Mouse (Mus musculus): ENCODE results near the gene Slc25a39.
"Not testable (repeated sequence)": the region's sequence is repeated elsewhere in the genome, so short reads cannot be mapped to it uniquely, and the experiment has no call there.

Gene Slc25a39

DNA sequence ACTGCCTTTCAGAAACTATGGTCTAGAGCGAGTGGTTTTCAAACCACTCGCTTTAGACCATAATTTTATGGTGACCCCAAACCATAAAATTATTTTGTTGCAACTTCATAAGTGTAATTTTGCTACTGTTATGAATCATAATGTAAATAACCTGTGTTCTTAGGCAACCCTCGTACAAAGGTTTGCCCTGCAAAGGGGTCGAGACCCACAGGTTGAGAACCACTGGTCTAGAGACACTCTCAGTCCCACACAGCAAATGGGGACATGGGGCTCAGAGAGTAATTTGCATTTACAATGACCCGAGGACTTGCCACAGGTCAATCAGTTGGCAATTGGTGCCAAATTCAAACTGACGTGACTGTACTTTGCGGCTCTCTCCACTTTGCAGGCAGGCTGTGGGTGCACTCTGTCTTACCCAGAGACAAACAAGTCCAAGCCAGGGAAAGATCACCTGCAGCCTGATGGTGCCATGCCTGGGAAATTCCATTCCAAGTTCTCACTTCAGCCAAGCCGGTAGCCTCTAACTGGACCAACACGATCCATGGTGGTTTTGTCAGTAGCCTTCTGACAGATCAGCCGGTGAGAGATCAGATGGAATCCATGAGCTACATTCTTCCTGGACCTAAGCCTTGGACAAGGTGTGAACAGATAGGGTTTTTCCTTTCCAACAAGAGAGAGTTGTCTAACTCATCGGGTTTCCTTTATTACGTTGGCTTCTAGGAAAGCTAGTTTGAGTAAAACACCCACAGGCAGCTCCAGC, 35.6 kb downstream of the Slc25a39 start:
- DNase-seq (ENCODE audit: low spot score) = no peak

DNA sequence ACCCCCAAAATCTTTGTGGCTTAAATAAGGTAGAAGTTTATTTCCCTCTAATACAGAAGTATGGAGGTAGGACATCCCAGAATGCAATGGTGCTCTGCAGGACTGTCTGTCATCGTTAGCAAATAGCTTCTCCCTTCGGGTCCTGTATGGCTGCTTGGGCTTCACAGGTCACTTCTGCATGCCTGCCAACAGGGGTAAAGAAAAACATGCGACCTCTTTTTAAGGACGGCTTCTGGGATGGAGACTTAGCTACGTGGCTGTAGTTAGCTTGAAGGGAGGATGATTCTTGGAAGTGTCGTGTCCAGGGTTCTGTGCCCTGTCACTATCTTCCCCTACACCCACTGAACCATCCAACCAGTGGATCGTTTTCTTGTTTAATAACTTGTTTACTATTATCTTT, 37.5 kb downstream of the Slc25a39 start:
- no peak for DNase-seq (ENCODE audit: low spot score)

DNA sequence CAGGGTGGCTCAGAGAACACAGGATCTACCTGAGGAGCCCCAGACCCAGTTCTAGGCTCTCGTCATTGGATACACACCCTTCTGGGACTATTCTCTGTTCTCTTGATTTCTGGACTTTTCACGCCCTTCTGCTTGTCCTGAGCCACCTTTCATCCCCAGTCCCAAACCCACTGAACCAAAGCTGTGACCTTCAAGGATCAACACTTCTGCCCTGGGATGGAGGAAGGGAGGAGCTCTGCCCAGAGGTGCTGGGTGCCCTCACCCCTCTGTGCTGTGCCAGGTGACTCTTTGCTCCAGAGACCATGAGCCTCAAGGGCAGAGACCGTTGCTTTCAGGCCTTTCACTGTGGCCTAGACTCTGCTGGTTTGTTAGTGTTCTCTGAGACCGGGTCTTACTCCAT, 38.5 kb downstream of the Slc25a39 start:
- DNase-seq (ENCODE audit: low spot score) = no peak

DNA sequence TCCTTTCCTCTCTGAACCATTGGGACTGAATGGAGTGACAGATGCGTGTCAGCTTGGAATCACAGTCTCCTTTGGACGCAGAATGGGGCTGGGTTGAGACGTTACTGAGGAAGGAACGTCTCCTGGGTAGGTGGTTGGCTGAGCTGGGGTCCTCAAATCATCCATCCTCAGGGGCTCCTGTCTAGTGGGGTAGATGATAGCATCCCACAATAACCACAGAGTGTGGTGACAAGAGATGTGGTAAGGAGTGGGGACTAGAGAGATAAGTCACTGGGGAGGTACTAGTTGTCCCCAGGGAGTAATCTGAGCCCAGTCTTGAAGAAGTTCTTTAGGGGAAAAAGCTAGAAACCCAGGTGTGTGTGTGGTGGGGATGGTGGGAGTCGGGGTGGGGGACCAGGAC, 39.4 kb downstream of the Slc25a39 start:
- no peak for DNase-seq (ENCODE audit: low spot score)

GRCm38 (mm10) chr11:102367504-102368280, 40.1 kb downstream of the Slc25a39 start:
- no peak for DNase-seq (ENCODE audit: low spot score)

DNA sequence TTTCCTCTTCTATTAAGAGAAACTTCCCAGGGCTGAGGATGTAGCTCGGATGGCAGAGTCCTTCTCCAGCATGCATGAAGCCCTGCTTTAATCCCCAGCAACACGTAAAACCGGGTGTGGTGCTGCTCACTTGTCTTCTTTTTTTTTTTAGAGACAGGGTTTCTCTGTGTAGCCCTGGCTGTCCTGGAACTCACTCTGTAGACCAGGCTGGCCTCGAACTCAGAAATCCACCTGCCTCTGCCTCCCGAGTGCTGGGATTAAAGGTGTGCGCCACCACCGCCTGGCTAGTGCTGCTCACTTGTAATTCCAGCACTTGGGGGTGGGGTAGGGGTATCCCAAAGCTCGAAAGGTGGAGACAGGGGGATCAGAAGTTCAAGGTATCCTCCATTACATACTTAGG, 41.6 kb downstream of the Slc25a39 start, which contains the start of gene Slc4a1:
Gene Slc4a1 (minus strand): TSS at position 101 of the 400 bp plus-strand sequence.
- not testable (repeated sequence) for DNase-seq (ENCODE audit: low spot score)

DNA sequence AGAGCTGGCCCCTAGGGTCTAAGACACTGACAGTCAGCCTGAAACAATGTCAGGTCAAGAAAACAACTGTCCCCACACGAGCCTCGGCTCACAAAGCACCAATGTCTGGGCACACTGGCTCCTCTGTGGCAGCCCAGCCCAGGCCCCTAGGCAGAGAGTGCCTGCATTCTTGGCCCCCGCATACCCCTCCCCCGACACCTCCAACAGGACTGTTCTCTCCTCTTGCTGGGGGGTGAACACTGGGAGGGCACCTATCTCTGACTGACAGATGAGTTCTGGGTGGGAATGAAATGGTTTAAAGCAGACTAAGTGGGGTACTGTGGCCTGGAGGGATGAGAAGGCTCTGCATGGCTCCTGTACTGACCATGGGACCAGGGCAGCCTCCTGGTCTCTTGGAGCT, 42.0 kb downstream of the Slc25a39 start:
- DNase-seq (ENCODE audit: low spot score) = no peak

DNA sequence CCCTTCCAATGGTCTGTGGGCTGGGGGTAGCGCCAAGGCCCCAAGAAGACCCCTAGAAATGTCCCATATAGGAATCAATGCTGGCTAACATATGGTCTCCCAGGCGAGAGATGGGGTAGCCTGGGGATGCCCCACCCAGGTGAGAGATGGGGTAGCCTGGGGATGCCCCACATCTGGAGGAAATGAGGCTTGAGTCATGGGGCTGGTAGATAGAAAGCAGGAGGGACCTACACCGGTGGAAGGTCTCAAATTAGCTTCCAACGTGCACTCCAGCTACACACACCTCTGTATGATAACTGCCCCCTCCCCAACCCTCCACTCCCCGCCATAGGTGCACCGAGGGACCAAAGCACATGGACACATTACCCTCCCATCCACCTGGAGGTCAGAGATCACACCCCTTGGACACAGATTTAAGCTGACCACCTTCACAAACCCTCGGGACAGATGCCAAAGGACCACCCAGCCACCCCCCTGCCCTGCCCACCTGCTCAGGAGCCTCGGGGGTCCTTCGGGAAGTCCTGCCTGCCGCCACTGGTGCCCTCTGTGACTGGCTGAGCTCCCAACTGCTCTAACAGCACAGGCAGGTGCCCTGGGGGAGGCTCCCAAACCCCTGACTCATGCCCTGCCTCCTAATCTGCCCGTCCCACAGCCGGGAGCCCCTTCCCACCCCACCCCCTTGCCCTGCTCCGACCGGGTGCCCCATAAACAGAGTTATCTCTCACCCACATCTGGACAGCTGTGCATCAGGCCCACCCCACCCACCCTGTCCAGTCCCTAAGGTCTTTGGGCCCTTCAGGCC, 43.0 kb downstream of the Slc25a39 start:
- DNase-seq (ENCODE audit: low spot score) = no peak

GRCm38 (mm10) chr11:102363623-102364022, 44.1 kb downstream of the Slc25a39 start:
- DNase-seq (ENCODE audit: low spot score) = no peak

DNA sequence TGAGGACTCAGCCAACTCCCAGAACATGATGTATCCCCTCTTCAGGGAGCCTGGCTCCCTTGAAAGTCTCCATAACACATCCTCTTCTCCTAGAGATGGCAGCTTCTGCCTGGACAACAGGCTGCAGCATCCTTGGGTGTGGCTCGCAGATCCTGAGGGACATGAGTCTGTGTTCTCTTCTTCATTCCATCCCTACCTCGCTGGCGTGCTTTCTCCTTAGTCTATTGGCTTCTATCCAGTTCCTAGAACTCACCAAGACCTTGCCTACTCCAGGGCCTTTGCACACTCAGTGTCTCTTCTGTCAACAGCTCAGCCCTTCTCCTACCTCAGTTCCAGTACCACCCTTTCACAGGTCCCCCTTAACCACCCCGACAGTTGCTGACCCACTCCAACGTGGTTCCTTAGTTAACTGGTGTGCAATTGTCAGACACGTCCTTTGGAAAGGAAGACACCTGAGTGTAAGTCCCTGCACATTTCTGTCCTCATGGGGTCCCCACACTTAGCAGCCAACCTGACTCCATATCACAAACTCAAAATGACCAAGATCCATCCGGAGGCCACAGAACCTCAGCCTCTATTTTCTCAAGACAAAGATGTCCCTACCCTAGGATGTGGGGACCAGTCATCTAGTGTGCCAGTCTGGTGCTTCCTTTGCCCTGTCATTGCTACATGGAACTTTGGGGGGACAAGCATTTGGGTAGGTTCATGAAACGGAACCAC, 45.8 kb downstream of the Slc25a39 start:
- no peak for DNase-seq (ENCODE audit: low spot score)

GRCm38 (mm10) chr11:102358365-102358764, 49.4 kb downstream of the Slc25a39 start:
- DNase-seq (ENCODE audit: low spot score) = no peak

GRCm38 (mm10) chr11:102356636-102357350, 51.0 kb downstream of the Slc25a39 start:
- no peak for DNase-seq (ENCODE audit: low spot score)

DNA sequence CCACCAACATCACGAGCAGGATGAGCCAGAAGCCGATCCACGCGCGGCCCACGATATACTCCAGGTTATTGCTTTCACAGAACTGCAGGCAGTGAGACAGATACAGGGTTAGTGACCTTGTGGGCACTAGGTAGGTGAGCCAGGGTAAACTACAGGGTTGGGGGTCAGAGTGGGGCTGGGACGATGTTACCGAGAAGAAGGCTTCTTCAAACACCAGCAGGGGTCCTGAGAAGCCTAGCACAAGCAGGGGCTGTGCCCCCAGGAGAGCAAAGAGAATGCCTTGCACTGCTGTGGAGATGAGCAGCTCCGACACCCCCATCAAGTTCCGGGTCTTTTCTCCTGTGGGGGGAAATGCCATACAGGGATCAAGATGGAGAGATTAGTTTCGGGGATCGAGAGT, 51.6 kb downstream of the Slc25a39 start:
- DNase-seq (ENCODE audit: low spot score) = no peak

DNA sequence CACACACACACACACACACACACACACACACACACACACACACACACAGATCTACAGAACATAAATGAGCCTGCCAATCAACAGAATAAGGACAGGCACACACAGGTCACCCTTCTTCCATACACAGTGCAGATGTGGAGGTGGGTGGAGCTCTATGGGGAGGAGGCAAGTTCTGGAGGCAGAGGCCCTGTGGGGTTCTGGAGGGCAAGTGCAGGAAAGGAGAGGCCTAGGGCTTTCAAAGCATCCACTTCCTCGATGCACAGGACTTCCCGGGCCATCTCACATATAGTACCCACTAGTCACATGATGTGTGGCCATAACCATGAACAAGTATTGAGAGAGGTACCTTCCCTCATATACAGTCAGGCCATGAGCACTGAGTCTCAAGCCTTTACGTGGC, 52.2 kb downstream of the Slc25a39 start:
- DNase-seq (ENCODE audit: low spot score) = no peak

- no peak for DNase-seq (ENCODE audit: low spot score)
Observed at GRCm38 (mm10) chr11:102353021-102353431, 54.7 kb downstream of the Slc25a39 start.

Data from retina, embryonic 14.5 days (tissue).